ENCODE assay signal across 8 mouse cellular contexts in genomic region chr11:6066176-6066575, GRCm38 (mm10). TPM values are rescaled to one million over a fixed set of nuclear protein-coding genes. Genes with fewer than 3 reads are reported as not detected.
A peak's percentile ranks its signal among the peaks of the same experiment; 100 is the strongest.
DNase-seq lines count a peak whose midpoint lies in the region; ATAC-seq and TF ChIP-seq lines count a peak whose summit lies in the region.

Camk2b (minus strand) TSS chr11:6066362.

- no peaks in the 10 kb centered on the region for H3K9me3 ChIP-seq in embryonic facial prominence, embryonic 13.5 days
- no peaks in the 10 kb centered on the region for H3K9me3 ChIP-seq in hindbrain, embryonic 16.5 days (ENCODE audit: control insufficient read depth, low read length)
- no peaks in the 10 kb centered on the region for H3K9me3 ChIP-seq in liver, embryonic 16.5 days (replicated peaks; ENCODE audit: control insufficient read depth, low read length)

- DNase-seq in liver, adult 2 months (ENCODE audit: extremely low read depth, low read depth, low spot score) = no peak
- DNase-seq in liver = no peak
- no peak for DNase-seq in cerebellum, postnatal 10 days
- no peak for DNase-seq in thymus, postnatal 36 days
- DNase-seq in kidney, postnatal 36 days = no peak

- H3K36me3 ChIP-seq in liver, adult 2 months (ENCODE audit: control insufficient read depth, insufficient read depth, low read length) = no peaks in the 10 kb centered on the region
- no peaks in the 10 kb centered on the region for H3K36me3 ChIP-seq in embryonic facial prominence, embryonic 13.5 days
- H3K36me3 ChIP-seq in hindbrain, embryonic 16.5 days (ENCODE audit: control insufficient read depth, insufficient read depth, low read length) = no peaks in the 10 kb centered on the region
- H3K36me3 ChIP-seq in liver, embryonic 16.5 days (ENCODE audit: control insufficient read depth, insufficient read depth) = no peaks in the 10 kb centered on the region

- peak within 1 kb of the TSS; percentile 97 for H3K4me2 ChIP-seq in embryonic facial prominence, embryonic 13.5 days
- H3K4me2 ChIP-seq in hindbrain, embryonic 16.5 days (ENCODE audit: low read length) = peak within 1 kb of the TSS; percentile 65
- peak within 1 kb of the TSS; percentile 64 for H3K4me2 ChIP-seq in liver, embryonic 16.5 days (ENCODE audit: low read depth, low read length)

- H3K4me3 ChIP-seq in liver, adult 2 months (ENCODE audit: insufficient read depth, low read depth, low read length) = peak within 1 kb of the TSS; percentile 9; the same call in 1 of the 2 replicates
- peak within 1 kb of the TSS; percentile 60 for H3K4me3 ChIP-seq in embryonic facial prominence, embryonic 13.5 days
- H3K4me3 ChIP-seq in hindbrain, embryonic 16.5 days (ENCODE audit: low read length) = peak within 1 kb of the TSS; percentile 81
- H3K4me3 ChIP-seq in liver, embryonic 16.5 days (ENCODE audit: low read depth, low read length) = peak within 1 kb of the TSS; percentile 50

- H3K27me3 ChIP-seq in liver, adult 2 months (ENCODE audit: control insufficient read depth, insufficient read depth, low read length) = peaks cover 26% of the 10 kb centered on the region
- H3K27me3 ChIP-seq in embryonic facial prominence, embryonic 13.5 days = peaks cover 99% of the 10 kb centered on the region
- H3K27me3 ChIP-seq in hindbrain, embryonic 16.5 days (replicated peaks; ENCODE audit: control insufficient read depth, insufficient read depth, low read length) = peaks cover 25% of the 10 kb centered on the region
- H3K27me3 ChIP-seq in liver, embryonic 16.5 days (ENCODE audit: control insufficient read depth, insufficient read depth, low read depth, low read length) = peaks cover 64% of the 10 kb centered on the region

- no peak for TF ChIP-seq CTCF in liver, adult 2 months (IDR thresholded peaks at IDR 0.05; ENCODE audit: low read depth, low read length)

- H3K79me2 ChIP-seq in liver, adult 2 months (ENCODE audit: control insufficient read depth, insufficient read depth, low read length) = no peaks in the 10 kb centered on the region

- 19% methylated on average over 6 of the region's 6 CpGs for WGBS in liver, adult 2 months
- 10% methylated on average over 6 of the region's 6 CpGs for WGBS in embryonic facial prominence, embryonic 13.5 days
- WGBS in hindbrain, embryonic 16.5 days = 9% methylated on average over 6 of the region's 6 CpGs
- WGBS in liver, embryonic 16.5 days (ENCODE audit: insufficient replicate concordance) = 9% methylated on average over 6 of the region's 6 CpGs

- no peak within 1 kb of the TSS for H3K9ac ChIP-seq in liver, adult 2 months (ENCODE audit: low read depth, low read length)
- peak within 1 kb of the TSS; percentile 64 for H3K9ac ChIP-seq in embryonic facial prominence, embryonic 13.5 days
- peak within 1 kb of the TSS; percentile 87 for H3K9ac ChIP-seq in hindbrain, embryonic 16.5 days (ENCODE audit: low read depth, low read length)
- no peak within 1 kb of the TSS for H3K9ac ChIP-seq in liver, embryonic 16.5 days (ENCODE audit: low read depth, low read length)

- no peak within 1 kb of the TSS for H3K27ac ChIP-seq in liver, adult 2 months (replicated peaks; ENCODE audit: insufficient read depth, low read depth, low read length)
- no peak within 1 kb of the TSS for H3K27ac ChIP-seq in embryonic facial prominence, embryonic 13.5 days
- H3K27ac ChIP-seq in hindbrain, embryonic 16.5 days (ENCODE audit: low read depth, low read length) = peak within 1 kb of the TSS; percentile 94
- H3K27ac ChIP-seq in liver, embryonic 16.5 days (ENCODE audit: low read length) = no peak within 1 kb of the TSS

- H3K4me1 ChIP-seq in liver, adult 2 months (ENCODE audit: control insufficient read depth, insufficient read depth, low read length) = no peaks in the 10 kb centered on the region; the same call in 1 of the 2 replicates
- peaks cover 25% of the 10 kb centered on the region for H3K4me1 ChIP-seq in embryonic facial prominence, embryonic 13.5 days
- peaks cover 22% of the 10 kb centered on the region for H3K4me1 ChIP-seq in hindbrain, embryonic 16.5 days (ENCODE audit: control insufficient read depth, insufficient read depth, low read depth, low read length)
- no peaks in the 10 kb centered on the region for H3K4me1 ChIP-seq in liver, embryonic 16.5 days (ENCODE audit: control insufficient read depth, low read depth, low read length)

- no peak for TF ChIP-seq POLR2A in liver, adult 2 months (IDR thresholded peaks at IDR 0.05; ENCODE audit: extremely low read depth, insufficient read depth, low read length)

- ATAC-seq in embryonic facial prominence, embryonic 13.5 days (ENCODE audit: insufficient number of reproducible peaks, insufficient read depth, low FRiP score, low TSS enrichment, low read depth) = no peak
- ATAC-seq in hindbrain, embryonic 16.5 days = no peak
- no peak for ATAC-seq in liver, embryonic 16.5 days (ENCODE audit: low read depth)

RNA-seq across cellular contexts. Expression of gene Camk2b, which starts in this region (rescaled TPM):
- 6.4 and 8.5 TPM in 2 replicates for total RNA-seq in liver, adult 2 months (2014; rRNA removed)
- polyA plus RNA-seq in liver, adult 2 months (2012; rRNA removed) = 2.9 and 8.1 TPM in 2 replicates
- polyA plus RNA-seq in embryonic facial prominence, embryonic 13.5 days (2015; fragmentation: Nextera tagmentation; extraction: Ambion mirVana) = 1.9 and 2.5 TPM in 2 replicates
- 138 and 140 TPM in 2 replicates for polyA plus RNA-seq in hindbrain, embryonic 16.5 days (2015; fragmentation: Nextera tagmentation; extraction: Ambion mirVana)
- 1.1 and 1.4 TPM in 2 replicates for polyA plus RNA-seq in liver, embryonic 16.5 days (2015; fragmentation: Nextera tagmentation; extraction: Ambion mirVana)

Comparison
In these comparisons a context has a peak if more than half of its experiments do, and no peak if none do; other contexts are left out.
1. RNA of gene Camk2b (polyA plus RNA-seq): 138 to 140 TPM in hindbrain, embryonic 16.5 days; 2.9 to 8.1 TPM in liver, adult 2 months, 1.9 to 2.5 TPM in embryonic facial prominence, embryonic 13.5 days and 1.1 to 1.4 TPM in liver, embryonic 16.5 days; every median in the first group is over 10 times any median in the second.
2. H3K4me3 ChIP-seq: peak in every context shown above with its lines; median percentile 81 in hindbrain, embryonic 16.5 days; 60 in embryonic facial prominence, embryonic 13.5 days; 50 in liver, embryonic 16.5 days; 9 in liver, adult 2 months.
3. H3K9ac ChIP-seq: peak in embryonic facial prominence, embryonic 13.5 days (single experiment) and hindbrain, embryonic 16.5 days (single experiment); none in liver, adult 2 months (single experiment) and liver, embryonic 16.5 days (single experiment).
4. Peak in every context shown above with its lines, with median percentiles within 50 percentile points of each other: H3K4me2 ChIP-seq.